Mouse (Mus musculus) liver, postnatal 0 days (tissue): ENCODE data around the gene Amer3. TPM values are rescaled to one million over a fixed set of nuclear protein-coding genes. Genes with fewer than 3 reads are reported as not detected.

Experiments
- ATAC-seq: fragments of 200-750 bp; cut with Nextera tagmentation; 2 replicates; pipeline ENCODE4 v1.8.0; 2017; ENCODE audit warnings: mild to moderate bottlenecking, moderate library complexity
- DNase-seq: peaks from one replicate; pipeline ENCODE4 v3.0.0-alpha.2; 2016
- H3K27ac ChIP-seq: fragments of 300-500 bp; sonication (generic); 2 replicates; pipeline ENCODE4 v1.5.1; 2014; ENCODE audit warnings: antibody characterized with exemption, moderate library complexity, mild to moderate bottlenecking, low read depth
- H3K27me3 ChIP-seq: fragments of 300-500 bp; sonication (generic); 2 replicates; pipeline ENCODE4 v1.6.1; 2014; ENCODE audit warnings: low read length, control low read depth, mixed read lengths; ENCODE audit not compliant: insufficient read depth
- H3K36me3 ChIP-seq: fragments of 300-500 bp; sonication (generic); replicated peaks from 2 replicates; pipeline ENCODE4 v1.6.1; 2014; ENCODE audit warnings: mild to moderate bottlenecking, control low read depth, low read length, moderate library complexity, mixed read lengths; ENCODE audit not compliant: insufficient read depth
- H3K4me1 ChIP-seq: fragments of 300-500 bp; sonication (generic); 2 replicates; pipeline ENCODE4 v1.6.1; 2014; ENCODE audit warnings: antibody characterized with exemption, mild to moderate bottlenecking, control low read depth; ENCODE audit not compliant: insufficient read depth
- H3K4me2 ChIP-seq: fragments of 300-500 bp; sonication (generic); 2 replicates; pipeline ENCODE4 v1.6.1; 2014; ENCODE audit warnings: low read depth, mild to moderate bottlenecking, low read length, moderate library complexity, mixed read lengths
- H3K4me3 ChIP-seq: fragments of 300-500 bp; sonication (generic); 2 replicates; pipeline ENCODE4 v1.5.1; 2014; ENCODE audit warnings: low read depth, low read length
- H3K9ac ChIP-seq: fragments of 300-500 bp; sonication (generic); replicated peaks from 2 replicates; pipeline ENCODE4 v1.6.1; 2014; ENCODE audit warnings: mild to moderate bottlenecking, moderate library complexity
- H3K9me3 ChIP-seq: fragments of 300-500 bp; sonication (generic); 2 replicates; pipeline ENCODE4 v1.6.1; 2016; ENCODE audit warnings: mild to moderate bottlenecking, control low read depth, low read length, mixed read lengths
- CTCF ChIP-seq: sonication (generic); IDR thresholded peaks from 2 replicates; pipeline ENCODE4 v1.5.1; 2016; ENCODE audit warnings: antibody characterized with exemption, low read depth
- EP300 ChIP-seq: IDR thresholded peaks from 2 replicates; pipeline ENCODE4 v1.6.1; 2016; ENCODE audit warnings: antibody characterized with exemption, low read depth, mild to moderate bottlenecking
- WGBS: fragments of 180-500 bp; shearing (Covaris S2); extraction: QIAGEN DNeasy Blood & Tissue Kit; methylation state at CpG from one replicate; pipeline ENCODE4 v1.1.7; 2014; ENCODE audit not compliant: insufficient replicate concordance; 5-methylcytosine and 5-hydroxymethylcytosine counted together
- polyA plus RNA-seq: library from polyadenylated mRNA; unstranded; fragments of >200 nt; fragmentation: Nextera tagmentation; extraction: Ambion mirVana; gene quantifications from 2 replicates; pipeline ENCODE4 v1.2.1, GENCODE M21; 2015

Gene Amer3
- polyA plus RNA-seq, 1 experiment from 2014 or later, result not detected

GRCm38 (mm10) chr1:34635711-34636110, 56.3 kb downstream of the Amer3 start:
- no peaks in the 10 kb centered on the region for H3K27me3 ChIP-seq
- no peak overlapping the region for H3K4me3 ChIP-seq
- WGBS, result 78% methylated on average over 18 of the region's 18 CpGs
- no peaks in the 10 kb centered on the region for H3K4me1 ChIP-seq
- ATAC-seq (no peak), DNase-seq (no peak)
- H3K36me3 ChIP-seq, result no peaks in the 10 kb centered on the region
- no peak for TF ChIP-seq CTCF
- TF ChIP-seq EP300, result no peak
- H3K9me3 ChIP-seq, result no peaks in the 10 kb centered on the region
- no peak overlapping the region for H3K27ac ChIP-seq
- H3K9ac ChIP-seq, result no peak overlapping the region
- H3K4me2 ChIP-seq, result no peak overlapping the region

Other genes starting within 250 kb of the Amer3 start
- gene Ccdc115, start 140.0 kb upstream of the Amer3 start, polyA plus RNA-seq, result 19.0 and 21.0 TPM in 2 replicates
- gene Imp4, start 139.8 kb upstream of the Amer3 start, polyA plus RNA-seq, result 37.6 and 41.6 TPM in 2 replicates
- 28.2 and 32.1 TPM in 2 replicates for gene Ptpn18, start 119.9 kb upstream of the Amer3 start, polyA plus RNA-seq
- gene Prss39, start 81.2 kb upstream of the Amer3 start, polyA plus RNA-seq, result not detected in 2 replicates
- gene Cfc1, start 44.0 kb upstream of the Amer3 start, polyA plus RNA-seq, result not detected in 2 replicates
- not detected in 2 replicates for gene Prss40, start 18.7 kb upstream of the Amer3 start, polyA plus RNA-seq